Mouse (Mus musculus) C2C12 (cell line): ENCODE data around the gene Hps6.

Experiments
- CEBPB ChIP-seq: IDR thresholded peaks from one replicate; pipeline ENCODE4 v1.6.1; 2011; ENCODE audit warnings: low read depth, mild to moderate bottlenecking, control low read depth, moderate library complexity
- CTCF ChIP-seq: IDR thresholded peaks from one replicate; pipeline ENCODE4 v1.5.1; 2011; ENCODE audit not compliant: control insufficient read depth, insufficient read depth, insufficient read length
- FOSL1 ChIP-seq: IDR thresholded peaks from one replicate; pipeline ENCODE4 v1.8.0; 2011; ENCODE audit warnings: mild to moderate bottlenecking, low read length; ENCODE audit not compliant: poor library complexity, insufficient read depth, severe bottlenecking
- MAX ChIP-seq: IDR thresholded peaks from one replicate; pipeline ENCODE4 v1.6.1; 2011; ENCODE audit warnings: mild to moderate bottlenecking, control low read depth
- MYOD1 ChIP-seq: IDR thresholded peaks from one replicate; pipeline ENCODE4 v1.6.1; 2011; ENCODE audit warnings: low read depth; ENCODE audit not compliant: control insufficient read depth, insufficient read length
- MYOG ChIP-seq: IDR thresholded peaks from one replicate; pipeline ENCODE4 v1.6.1; 2011; ENCODE audit not compliant: control insufficient read depth, insufficient read length; ENCODE audit errors: extremely low read depth
- USF1 ChIP-seq: IDR thresholded peaks from one replicate; pipeline ENCODE4 v1.6.1; 2011; ENCODE audit warnings: low read depth, mild to moderate bottlenecking, control low read depth, moderate library complexity

GRCm38 (mm10) chr19:46044271-46044992 lies 41.1 kb downstream of the Hps6 start, which contains the start of gene Pprc1:
- TF ChIP-seq CTCF, result no peak
- no peak for TF ChIP-seq CEBPB
- no peak for TF ChIP-seq USF1
- no peak for TF ChIP-seq MYOG
- no peak for TF ChIP-seq MAX
- TF ChIP-seq MYOD1, result no peak
- no peak for TF ChIP-seq FOSL1
